Mouse (Mus musculus): ENCODE data around the gene Rabgap1.

DNA sequence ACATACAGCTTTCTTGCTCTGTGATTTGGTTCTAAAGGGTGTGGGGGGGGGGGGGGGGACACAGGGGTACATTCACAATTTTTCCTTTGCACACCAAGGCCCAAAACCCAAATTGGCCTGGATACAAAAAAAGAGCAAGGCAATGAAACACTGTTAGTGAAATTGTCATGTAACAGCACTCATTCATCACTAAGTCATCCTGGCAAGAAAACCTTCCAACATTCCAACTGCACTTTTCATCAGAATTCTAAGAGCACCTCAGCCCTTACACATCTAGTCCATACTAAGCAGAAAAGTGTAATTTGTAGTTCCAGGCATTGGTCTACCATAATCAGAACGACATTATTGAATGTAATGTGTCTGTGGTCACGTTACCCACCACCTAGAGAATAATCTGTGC lies 129.1 kb downstream of the Rabgap1 start:
- TF ChIP-seq GATA1 (IDR thresholded peaks at IDR 0.05; ENCODE audit: low read length) (no peak), TAL1 (IDR thresholded peaks at IDR 0.05; ENCODE audit: low read length) (no peak)
